ENCODE assay signal across 9 mouse cellular contexts in the genomic region with DNA sequence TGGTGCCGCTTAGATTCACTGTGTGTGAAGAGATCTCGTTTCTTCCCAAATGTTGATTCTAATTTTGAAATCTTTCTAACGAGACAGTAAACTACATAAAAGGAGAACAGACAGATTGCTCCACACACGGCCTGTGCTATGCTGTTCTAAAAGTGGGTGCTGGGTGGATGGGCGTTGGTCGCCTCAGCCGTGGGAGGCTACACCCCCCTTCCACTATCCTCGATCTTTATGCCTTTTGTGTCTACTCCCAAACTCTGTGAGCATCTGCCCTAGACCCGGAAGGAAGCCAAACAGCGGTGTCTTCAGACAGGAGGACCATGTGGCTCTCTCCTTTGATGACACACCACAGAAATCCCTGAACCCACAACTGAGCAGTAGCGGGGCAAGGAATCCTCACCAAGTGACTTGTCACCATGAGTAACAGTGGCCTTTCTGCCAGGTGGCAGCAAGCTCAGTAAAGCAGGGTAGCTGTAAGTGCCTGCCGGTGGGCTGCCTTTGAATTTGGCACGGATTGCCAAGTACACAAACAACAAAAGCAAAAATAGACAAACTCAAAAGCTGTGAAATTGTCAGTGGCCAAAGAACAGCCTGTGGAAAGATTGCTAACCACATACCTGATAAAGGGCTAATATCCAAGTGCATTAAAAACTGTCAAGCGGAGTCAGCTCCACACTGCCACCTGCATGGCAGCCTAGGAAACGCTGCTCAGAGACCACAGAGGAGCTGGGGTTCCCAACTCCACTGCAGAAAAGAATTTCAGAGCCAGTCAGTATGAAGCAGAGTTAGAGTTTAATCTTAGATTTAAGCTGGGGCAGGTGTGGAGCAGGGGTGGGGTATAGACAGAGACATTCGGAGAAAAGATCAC. TPM values are rescaled to one million over a fixed set of nuclear protein-coding genes. Genes with fewer than 3 reads are reported as not detected.
DNase-seq lines count a peak whose midpoint lies in the region; ATAC-seq and TF ChIP-seq lines count a peak whose summit lies in the region.
"Had no signal": no experiment of that assay in that cellular context is flagged by ENCODE, and none has a peak within 500 bp of the region (broad histone marks: within the 10 kb centered on the region; RNA-seq: fewer than 3 reads in every experiment).

No protein-coding gene starts in this region.

- intact Hi-C loops in heart, postnatal 10 days (cut with DNase I), result loop anchor here (2.0 kb wide), 1 partner anchor 116 kb away; a partner anchor contains a TSS

- H3K4me2 ChIP-seq in heart, postnatal 0 days (ENCODE audit: low read depth, low read length), result no peak overlapping the region
- H3K4me2 ChIP-seq in heart, embryonic 11.5 days, result no peak overlapping the region
- H3K4me2 ChIP-seq in midbrain, embryonic 16.5 days (ENCODE audit: low read length), result no peak overlapping the region
- H3K4me2 ChIP-seq: limb, embryonic 15.5 days had no signal

- no peak overlapping the region for H3K9ac ChIP-seq in heart, postnatal 0 days (replicated peaks; ENCODE audit: low read depth, low read length)
- no peak overlapping the region for H3K9ac ChIP-seq in heart, embryonic 11.5 days (ENCODE audit: low read depth, low read length)
- no peak overlapping the region for H3K9ac ChIP-seq in ES-E14 (ENCODE audit: insufficient read depth, low read depth, low read length, poor library complexity, severe bottlenecking)
- no peak overlapping the region for H3K9ac ChIP-seq in midbrain, embryonic 16.5 days (ENCODE audit: low read depth, low read length)
- H3K9ac ChIP-seq: limb, embryonic 15.5 days had no signal

- TF ChIP-seq POLR2A in thymus, adult 2 months (IDR thresholded peaks at IDR 0.05; ENCODE audit: control insufficient read depth, extremely low read depth, insufficient read depth, low read length, poor library complexity), result no peak

- no peaks in the 10 kb centered on the region for H3K36me3 ChIP-seq in heart, postnatal 0 days (replicated peaks; ENCODE audit: control insufficient read depth, insufficient read depth, low read length)
- no peaks in the 10 kb centered on the region for H3K36me3 ChIP-seq in heart, embryonic 11.5 days (ENCODE audit: control insufficient read depth, insufficient read depth, low read length)
- H3K36me3 ChIP-seq in ES-E14 (ENCODE audit: control insufficient read depth, insufficient read depth, low read length, poor library complexity, severe bottlenecking), result no peaks in the 10 kb centered on the region
- no peaks in the 10 kb centered on the region for H3K36me3 ChIP-seq in midbrain, embryonic 16.5 days (ENCODE audit: control insufficient read depth, insufficient read depth, low read length)
- H3K36me3 ChIP-seq in thymus, adult 2 months (ENCODE audit: control insufficient read depth, insufficient read depth, low read length), result no peaks in the 10 kb centered on the region
- H3K36me3 ChIP-seq: limb, embryonic 15.5 days had no signal

- in situ Hi-C loops in ES-E14 (cut with MboI; ENCODE audit: low sequenced_read_pairs in 2 of 2, unreplicated experiment in 2 of 2), result loop anchor here in 1 of 2 experiments (10.0 kb wide), 1 partner anchor 114 kb away; a partner anchor contains a TSS

- H3K27me3 ChIP-seq in heart, postnatal 0 days (ENCODE audit: control insufficient read depth, insufficient read depth, low read length), result no peaks in the 10 kb centered on the region
- H3K27me3 ChIP-seq in heart, embryonic 11.5 days (ENCODE audit: control insufficient read depth, insufficient read depth, low read length), result no peaks in the 10 kb centered on the region
- H3K27me3 ChIP-seq in midbrain, embryonic 16.5 days (ENCODE audit: control insufficient read depth, insufficient read depth, low read depth, low read length), result no peaks in the 10 kb centered on the region
- H3K27me3 ChIP-seq in thymus, adult 2 months (ENCODE audit: control insufficient read depth, insufficient read depth, low read length), result no peaks in the 10 kb centered on the region; the same call in 1 of the 2 replicates
- H3K27me3 ChIP-seq: limb, embryonic 15.5 days had no signal

- peak; percentile 36; the same call in 1 of the 2 replicates for ATAC-seq in heart, postnatal 0 days (ENCODE audit: insufficient read depth, low read depth)
- no peak for ATAC-seq in heart, embryonic 11.5 days (replicated peaks; ENCODE audit: insufficient number of reproducible peaks, low FRiP score, low TSS enrichment)
- peak; percentile 96 for ATAC-seq in common myeloid progenitor, adult 5-6 weeks (replicated peaks; ENCODE audit: low read depth, poor library complexity, severe bottlenecking)
- ATAC-seq in midbrain, embryonic 16.5 days, result 0 out of 2 replicates have a peak, but pooled peaks have one; percentile 30

- no peaks in the 10 kb centered on the region; the same call in 1 of the 2 replicates for H3K4me1 ChIP-seq in heart, postnatal 0 days (ENCODE audit: control insufficient read depth, insufficient read depth)
- no peaks in the 10 kb centered on the region; the same call in none of the 2 replicates for H3K4me1 ChIP-seq in heart, embryonic 11.5 days (ENCODE audit: control insufficient read depth, insufficient read depth, low read length)
- peaks cover 0 to 2% of the 10 kb centered on the region in 2 experiments; a peak in 1 of 4 replicates for H3K4me1 ChIP-seq in ES-E14 (ENCODE audit: control insufficient read depth in 2 of 2, insufficient read depth in 2 of 2, low read length in 2 of 2, poor library complexity in 1 of 2)
- no peaks in the 10 kb centered on the region for H3K4me1 ChIP-seq in midbrain, embryonic 16.5 days (ENCODE audit: control insufficient read depth, insufficient read depth, low read length)
- no peaks in the 10 kb centered on the region for H3K4me1 ChIP-seq in thymus, adult 2 months (replicated peaks; ENCODE audit: control insufficient read depth, insufficient read depth, low read length)

- no peak overlapping the region for H3K4me3 ChIP-seq in heart, postnatal 0 days (ENCODE audit: low read depth, low read length)
- no peak overlapping the region for H3K4me3 ChIP-seq in heart, embryonic 11.5 days (ENCODE audit: low read depth, low read length)
- no peak overlapping the region for H3K4me3 ChIP-seq in ES-E14 (ENCODE audit: insufficient read depth in 1 of 2, low read depth in 1 of 2, low read length in 2 of 2, poor library complexity in 1 of 2, severe bottlenecking in 1 of 2)
- no peak overlapping the region for H3K4me3 ChIP-seq in midbrain, embryonic 16.5 days (ENCODE audit: low read depth, low read length)
- H3K4me3 ChIP-seq in thymus, adult 2 months (ENCODE audit: control insufficient read depth, insufficient read depth, low read length), result no peak overlapping the region
- H3K4me3 ChIP-seq: limb, embryonic 15.5 days had no signal

- peak; percentile 63 for DNase-seq in heart, postnatal 0 days (ENCODE audit: low spot score)
- DNase-seq in ES-E14 (ENCODE audit: low read depth, low spot score), result no peak
- DNase-seq in heart, postnatal 10 days, result peak; percentile 65 to 77
- peak; percentile 47 for DNase-seq in left cerebral cortex, adult 11 months (ENCODE audit: low spot score)
- no peak for DNase-seq in thymus, adult 2 months

- no peak for TF ChIP-seq EP300 in heart, postnatal 0 days (IDR thresholded peaks at IDR 0.05; ENCODE audit: low read depth)

- H3K27ac ChIP-seq in heart, postnatal 0 days (ENCODE audit: low read depth), result no peak overlapping the region
- no peak overlapping the region for H3K27ac ChIP-seq in heart, embryonic 11.5 days (ENCODE audit: low read depth, low read length)
- H3K27ac ChIP-seq in ES-E14 (ENCODE audit: insufficient read depth, low read depth, low read length, poor library complexity, severe bottlenecking), result no peak overlapping the region
- H3K27ac ChIP-seq in midbrain, embryonic 16.5 days (ENCODE audit: low read length), result no peak overlapping the region
- no peak overlapping the region for H3K27ac ChIP-seq in thymus, adult 2 months (ENCODE audit: control insufficient read depth, insufficient read depth, low read length)
- H3K27ac ChIP-seq: limb, embryonic 15.5 days had no signal

- no peaks in the 10 kb centered on the region for H3K9me3 ChIP-seq in heart, postnatal 0 days (replicated peaks; ENCODE audit: control insufficient read depth, low read length)
- no peaks in the 10 kb centered on the region for H3K9me3 ChIP-seq in heart, embryonic 11.5 days (replicated peaks; ENCODE audit: control insufficient read depth, low read length)
- H3K9me3 ChIP-seq in ES-E14 (ENCODE audit: control insufficient read depth, insufficient read depth, low read depth, low read length), result no peaks in the 10 kb centered on the region
- no peaks in the 10 kb centered on the region for H3K9me3 ChIP-seq in midbrain, embryonic 16.5 days (replicated peaks; ENCODE audit: control insufficient read depth, low read length, poor library complexity, severe bottlenecking)
- H3K9me3 ChIP-seq: limb, embryonic 15.5 days had no signal

- TF ChIP-seq CTCF in heart, postnatal 0 days (IDR thresholded peaks at IDR 0.05; ENCODE audit: low read depth), result peak; percentile 81
- TF ChIP-seq CTCF in thymus, adult 2 months (IDR thresholded peaks at IDR 0.05; ENCODE audit: borderline replicate concordance, control insufficient read depth, extremely low read depth, insufficient read depth, low read length, poor library complexity), result no peak

- 59% methylated on average over 16 of the region's 16 CpGs for WGBS in heart, postnatal 0 days
- WGBS in heart, embryonic 11.5 days (ENCODE audit: insufficient replicate concordance), result 67% methylated on average over 16 of the region's 16 CpGs
- 67% methylated on average over 16 of the region's 16 CpGs for WGBS in midbrain, embryonic 16.5 days
- 63% methylated on average over 16 of the region's 16 CpGs for WGBS in thymus, adult 2 months

TF ChIP-seq in ES-E14, 5 proteins besides CTCF, POLR2A, EP300 and RAD21:
- TF ChIP-seq ZC3H11A (IDR thresholded peaks at IDR 0.05; ENCODE audit: borderline replicate concordance, low read depth, low read length) (peak; percentile 23; the same call in 1 of the 2 replicates), HCFC1 (IDR thresholded peaks at IDR 0.05; ENCODE audit: borderline replicate concordance, insufficient read depth, low read length) (no peak)

RNA-seq across cellular contexts. Expression of a gene that starts 37.1 kb away (rescaled TPM):
- total RNA-seq in heart, postnatal 0 days (2014; rRNA removed; ENCODE audit: low replicate concordance), result 13.7 and 22.1 TPM in 2 replicates
- polyA plus RNA-seq in heart, postnatal 0 days (2015; fragmentation: Nextera tagmentation; extraction: Ambion mirVana), result 30.1 and 31.0 TPM in 2 replicates
- polyA plus RNA-seq in heart, embryonic 11.5 days (2014; fragmentation: Nextera tagmentation; extraction: Ambion mirVana), result 55.0 and 58.7 TPM in 2 replicates
- 22.1 and 29.6 TPM in 2 replicates for total RNA-seq in ES-E14 (2012; rRNA removed)
- 12.5 and 15.9 TPM in 2 replicates for total RNA-seq in common myeloid progenitor, adult 5-6 weeks (2017)
- 1 to 10 TPM; 8.0 to 9.5 TPM for total RNA-seq in heart, postnatal 10 days (2021)
- polyA plus RNA-seq in midbrain, embryonic 16.5 days (2015; fragmentation: Nextera tagmentation; extraction: Ambion mirVana), result 79.2 and 81.0 TPM in 2 replicates
- polyA plus RNA-seq in thymus, adult 2 months (2012; rRNA removed), result 4.4 and 5.1 TPM in 2 replicates

Comparison
In these comparisons a context has a peak if more than half of its experiments do, and no peak if none do; other contexts are left out.
1. DNase-seq: peak in heart, postnatal 0 days (single experiment), heart, postnatal 10 days (2 of 2) and left cerebral cortex, adult 11 months (single experiment); none in ES-E14 (single experiment) and thymus, adult 2 months (single experiment).